Mouse (Mus musculus) liver, postnatal 0 days (tissue): Measurements from ENCODE around the gene Nrtn.

Source experiments
- CTCF ChIP-seq: sonication (generic); IDR thresholded peaks from 2 replicates; pipeline ENCODE4 v1.5.1; 2016; ENCODE audit warnings: antibody characterized with exemption, low read depth
- EP300 ChIP-seq: IDR thresholded peaks from 2 replicates; pipeline ENCODE4 v1.6.1; 2016; ENCODE audit warnings: antibody characterized with exemption, low read depth, mild to moderate bottlenecking

GRCm38 (mm10) chr17:56780291-56780978 lies 23.1 kb upstream of the Nrtn start:
- no peak for TF ChIP-seq CTCF
- TF ChIP-seq EP300, result no peak
